Mouse (Mus musculus) hindbrain, embryonic 11.5 days (tissue): ENCODE measurements at regions not wholly inside any gene's neighbourhood (a gene's known extent, or its start where the extent isn't known, plus 50 kb on each side); places are given as distances from the start of the nearest gene placed in this dataset.

Source experiments
- ATAC-seq: fragments of 200-750 bp; cut with Nextera tagmentation; 2 replicates; pipeline ENCODE4 v1.8.0; 2017; ENCODE audit warnings: mild to moderate bottlenecking, moderate TSS enrichment, moderate library complexity; ENCODE audit not compliant: low FRiP score
- DNase-seq: peaks from one replicate; pipeline ENCODE4 v3.0.0-alpha.2; 2015; ENCODE audit warnings: low spot score
- H3K27ac ChIP-seq: fragments of 300-500 bp; sonication (generic); 2 replicates; pipeline ENCODE4 v1.5.1; 2014; ENCODE audit warnings: mild to moderate bottlenecking, low read depth, low read length
- H3K27me3 ChIP-seq: fragments of 300-500 bp; sonication (generic); 2 replicates; pipeline ENCODE4 v1.6.1; 2014; ENCODE audit warnings: mild to moderate bottlenecking, low read length, moderate library complexity, mixed read lengths; ENCODE audit not compliant: control insufficient read depth, insufficient read depth
- H3K36me3 ChIP-seq: fragments of 300-500 bp; sonication (generic); 2 replicates; pipeline ENCODE4 v1.6.1; 2014; ENCODE audit warnings: mild to moderate bottlenecking, low read length, moderate library complexity, mixed read lengths; ENCODE audit not compliant: control insufficient read depth, insufficient read depth
- H3K4me1 ChIP-seq: fragments of 300-500 bp; sonication (generic); replicated peaks from 2 replicates; pipeline ENCODE4 v1.6.1; 2014; ENCODE audit warnings: low read length, mixed read lengths; ENCODE audit not compliant: control insufficient read depth, insufficient read depth
- H3K4me2 ChIP-seq: fragments of 300-500 bp; sonication (generic); replicated peaks from 2 replicates; pipeline ENCODE4 v1.6.1; 2014; ENCODE audit warnings: mild to moderate bottlenecking, low read depth, low read length
- H3K4me3 ChIP-seq: fragments of 300-500 bp; sonication (generic); 2 replicates; pipeline ENCODE4 v1.5.1; 2014; ENCODE audit warnings: low read depth, low read length
- H3K9ac ChIP-seq: fragments of 300-500 bp; sonication (generic); 2 replicates; pipeline ENCODE4 v1.6.1; 2014; ENCODE audit warnings: low read depth, low read length
- H3K9me3 ChIP-seq: fragments of 300-500 bp; sonication (generic); 2 replicates; pipeline ENCODE4 v1.6.1; 2016; ENCODE audit warnings: low read length; ENCODE audit not compliant: control insufficient read depth
- WGBS: fragments of 180-500 bp; shearing (Covaris S2); extraction: QIAGEN DNeasy Blood & Tissue Kit; methylation state at CpG from one replicate; pipeline ENCODE4 v1.1.7; 2014; 5-methylcytosine and 5-hydroxymethylcytosine counted together

GRCm38 (mm10) chr7:61939971-61940705, 406.2 kb upstream of the Ndn start:
- H3K9me3 ChIP-seq, result no peaks in the 10 kb centered on the region
- no peaks in the 10 kb centered on the region for H3K4me1 ChIP-seq
- WGBS, result 45% methylated on average over 6 of the region's 6 CpGs
- H3K27ac ChIP-seq, result peak overlapping the region; percentile 77
- ATAC-seq (peak; percentile 95), DNase-seq (peak; percentile 52)
- no peak overlapping the region for H3K4me2 ChIP-seq
- H3K9ac ChIP-seq, result no peak overlapping the region
- no peaks in the 10 kb centered on the region for H3K27me3 ChIP-seq
- H3K4me3 ChIP-seq, result no peak overlapping the region
- H3K36me3 ChIP-seq, result no peaks in the 10 kb centered on the region

DNA sequence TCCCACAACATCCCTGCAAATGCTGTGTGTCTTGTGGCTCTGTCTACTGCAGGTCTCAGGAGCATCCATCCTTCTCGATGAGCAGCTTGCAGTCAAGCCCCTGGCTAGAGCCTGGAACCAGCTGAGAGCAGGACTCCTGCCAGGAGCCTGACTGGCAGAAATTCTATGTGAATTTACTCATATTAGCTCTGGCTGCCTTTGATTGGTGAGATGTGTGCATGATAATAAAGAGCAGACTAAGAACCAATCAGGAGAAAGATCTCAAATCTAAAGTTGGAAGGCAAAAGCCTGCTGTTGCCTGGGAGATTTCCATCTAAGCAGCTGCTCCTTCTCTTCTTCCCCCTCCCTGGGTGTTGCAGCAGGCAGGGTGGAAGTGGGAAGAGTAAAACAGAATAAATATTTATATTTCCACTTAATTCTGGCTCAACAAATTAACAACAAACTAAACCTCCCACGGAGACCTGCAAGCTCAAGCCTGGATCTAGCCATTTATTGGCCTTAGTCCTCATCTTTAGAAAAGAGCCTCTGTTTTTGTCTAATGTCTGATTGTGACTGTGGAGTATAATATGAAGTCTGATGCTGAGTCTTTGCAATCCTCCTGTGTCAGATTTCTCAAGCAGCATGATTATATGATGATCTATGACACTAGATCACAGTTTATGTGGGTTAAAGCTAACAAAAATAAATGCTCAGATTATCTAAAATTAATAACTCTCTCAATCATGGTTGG, 364.0 kb upstream of the Ndn start:
- WGBS, result 52% methylated on average over 2 of the region's 2 CpGs
- no peak overlapping the region for H3K27ac ChIP-seq
- no peaks in the 10 kb centered on the region for H3K9me3 ChIP-seq
- no peaks in the 10 kb centered on the region for H3K27me3 ChIP-seq
- DNase-seq (peak; percentile 5), ATAC-seq (peak; percentile 71)
- H3K4me3 ChIP-seq, result no peak overlapping the region
- H3K36me3 ChIP-seq, result no peaks in the 10 kb centered on the region
- H3K4me2 ChIP-seq, result no peak overlapping the region
- H3K4me1 ChIP-seq, result no peaks in the 10 kb centered on the region
- no peak overlapping the region for H3K9ac ChIP-seq

DNA sequence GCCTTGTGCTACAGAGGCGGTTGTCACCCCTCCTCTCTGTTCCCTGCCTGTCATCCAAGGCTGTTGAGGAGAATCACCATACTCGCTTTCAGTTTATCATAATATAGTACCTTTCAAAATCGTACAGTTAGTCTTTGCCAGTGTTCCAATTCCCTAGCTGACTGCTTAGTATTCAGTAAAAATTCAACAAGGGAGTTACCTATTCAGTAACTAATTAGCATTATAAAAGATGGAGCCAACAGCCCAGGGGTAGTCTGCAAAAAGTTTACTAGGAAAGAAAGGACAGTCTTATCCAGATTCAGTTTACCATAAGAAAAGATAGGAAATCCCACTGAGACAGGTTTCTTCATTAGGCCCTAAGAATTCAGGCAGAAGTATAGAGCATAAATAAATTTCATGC, 319.7 kb upstream of the Ndn start:
- ATAC-seq, result no peak
- no peak overlapping the region for H3K4me3 ChIP-seq

DNA sequence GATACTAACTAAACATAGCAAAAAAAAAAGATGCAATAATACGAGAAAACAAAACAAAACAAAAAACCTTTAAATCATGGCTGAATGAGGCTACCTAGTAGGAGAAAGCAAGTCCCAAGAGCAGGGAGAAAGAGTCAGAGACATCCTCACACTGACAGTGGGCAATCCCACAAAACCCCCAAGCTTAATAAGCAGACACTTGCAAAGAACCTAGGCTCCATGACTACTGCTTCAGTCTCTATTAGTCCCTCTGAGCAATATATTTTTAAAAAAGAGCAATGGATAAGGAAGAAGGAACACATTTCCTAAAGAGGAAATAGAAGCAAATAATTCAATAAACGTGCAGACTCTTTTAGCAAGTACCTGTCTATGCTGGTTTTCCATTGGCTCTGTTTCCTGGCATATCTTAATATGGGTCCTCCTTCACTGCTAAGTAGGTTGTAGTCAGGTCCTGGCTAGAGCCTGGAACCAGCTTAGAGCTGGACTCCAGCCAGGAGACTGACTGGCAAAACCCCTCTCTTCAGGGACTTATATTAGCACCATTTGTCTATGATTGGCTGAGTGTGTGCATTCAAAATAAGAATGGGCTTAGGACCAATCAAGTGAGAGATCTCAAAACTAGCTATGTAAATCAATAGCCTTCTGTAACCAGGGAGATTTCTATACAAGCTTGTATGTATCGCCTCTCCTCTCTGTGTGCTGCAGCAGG, 300.5 kb upstream of the Ndn start:
- Histone ChIP-seq H3K9ac (no peak overlapping the region), H3K4me1 (no peaks in the 10 kb centered on the region), H3K9me3 (no peaks in the 10 kb centered on the region), H3K27ac (0 out of 2 replicates have a peak overlapping the region, but pooled peaks have one; percentile 30), H3K4me3 (no peak overlapping the region), H3K36me3 (no peaks in the 10 kb centered on the region), H3K4me2 (no peak overlapping the region), H3K27me3 (no peaks in the 10 kb centered on the region)
- 62% methylated on average over 3 of the region's 3 CpGs for WGBS
- ATAC-seq (peak; percentile 93), DNase-seq (peak; percentile 10)

More for the DNA sequence above, 319.7 kb upstream of the Ndn start:
- 75% methylated on average over 3 of the region's 3 CpGs for WGBS
- Histone ChIP-seq H3K9ac (no peak overlapping the region), H3K27ac (no peak overlapping the region), H3K4me2 (no peak overlapping the region), H3K36me3 (no peaks in the 10 kb centered on the region), H3K27me3 (no peaks in the 10 kb centered on the region), H3K4me1 (no peaks in the 10 kb centered on the region), H3K9me3 (no peaks in the 10 kb centered on the region)
- DNase-seq, result no peak

DNA sequence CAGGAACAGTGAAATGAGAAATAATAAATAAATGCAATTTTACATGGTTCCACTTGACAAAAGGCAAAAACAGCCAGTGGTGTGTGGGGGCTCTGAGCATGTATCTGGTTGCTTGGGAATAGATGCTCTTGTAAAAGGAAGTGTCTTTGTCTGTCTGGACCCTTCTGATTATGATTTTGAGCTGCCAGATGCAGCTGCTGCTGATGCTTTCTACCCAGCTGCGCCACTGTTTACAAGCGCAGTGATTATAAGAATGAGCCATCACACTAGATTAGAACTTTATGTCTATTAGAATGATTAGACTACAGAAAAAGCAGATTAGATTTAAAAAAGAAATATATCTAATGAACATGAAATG, 299.9 kb upstream of the Ndn start:
- 84% methylated on average over 2 of the region's 2 CpGs for WGBS
- Histone ChIP-seq H3K4me1 (no peaks in the 10 kb centered on the region), H3K27ac (no peak overlapping the region), H3K36me3 (no peaks in the 10 kb centered on the region), H3K4me3 (no peak overlapping the region), H3K9me3 (no peaks in the 10 kb centered on the region), H3K9ac (no peak overlapping the region), H3K4me2 (no peak overlapping the region), H3K27me3 (no peaks in the 10 kb centered on the region)
- ATAC-seq (peak; percentile 84), DNase-seq (peak; percentile 5)

GRCm38 (mm10) chr7:62078607-62079006, 267.8 kb upstream of the Ndn start:
- H3K4me3 ChIP-seq, result no peak overlapping the region
- WGBS, result 75% methylated on average over 1 of the region's 1 CpGs
- no peak for ATAC-seq
- H3K4me1 ChIP-seq, result no peaks in the 10 kb centered on the region
- no peaks in the 10 kb centered on the region for H3K27me3 ChIP-seq
- no peaks in the 10 kb centered on the region for H3K9me3 ChIP-seq
- H3K36me3 ChIP-seq, result no peaks in the 10 kb centered on the region
- H3K4me2 ChIP-seq, result no peak overlapping the region
- H3K27ac ChIP-seq, result no peak overlapping the region
- DNase-seq, result no peak
- no peak overlapping the region for H3K9ac ChIP-seq

DNA sequence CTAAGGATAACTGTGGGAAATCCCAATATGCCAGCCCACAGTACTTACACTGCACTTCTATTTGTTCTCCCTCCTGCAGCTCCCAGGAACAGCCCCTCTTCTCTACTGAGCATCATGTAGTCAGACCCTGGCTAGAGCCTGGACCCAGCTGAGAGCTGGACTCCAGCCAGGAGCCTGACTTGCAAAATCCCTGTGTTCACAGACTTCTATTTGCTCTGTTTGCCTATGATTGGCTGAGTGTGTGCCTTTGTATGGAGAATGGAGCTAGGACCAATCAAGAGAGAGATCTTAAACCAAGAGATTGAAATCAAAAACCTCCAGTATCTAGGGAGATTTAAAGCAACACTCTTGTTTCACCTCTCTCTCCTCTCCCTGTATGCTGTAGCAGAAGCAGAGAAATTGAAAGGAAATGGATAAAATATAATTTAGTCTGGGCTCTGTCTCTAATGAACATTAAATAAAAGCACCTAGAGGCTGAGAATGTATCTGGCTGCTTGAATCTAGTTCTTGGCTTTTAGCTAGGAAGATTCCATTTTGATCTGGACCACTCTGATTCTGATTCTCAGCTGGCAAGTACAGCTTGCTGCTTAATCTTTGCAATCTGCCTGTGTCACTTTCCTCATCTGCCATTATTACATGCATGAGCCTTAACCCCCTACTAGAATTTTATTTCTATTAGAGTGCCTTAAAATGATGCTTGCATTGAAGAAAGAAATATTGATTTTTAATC, 261.1 kb upstream of the Ndn start:
- Histone ChIP-seq H3K27me3 (no peaks in the 10 kb centered on the region), H3K9me3 (no peaks in the 10 kb centered on the region), H3K4me1 (no peaks in the 10 kb centered on the region), H3K4me2 (no peak overlapping the region), H3K27ac (no peak overlapping the region), H3K36me3 (no peaks in the 10 kb centered on the region), H3K4me3 (no peak overlapping the region), H3K9ac (no peak overlapping the region)
- ATAC-seq (peak; percentile 53; the same call in 1 of the 2 replicates), DNase-seq (peak; percentile 1)
